Mouse (Mus musculus): ENCODE data around the gene Dazap1.

Dazap1 gene

DNA sequence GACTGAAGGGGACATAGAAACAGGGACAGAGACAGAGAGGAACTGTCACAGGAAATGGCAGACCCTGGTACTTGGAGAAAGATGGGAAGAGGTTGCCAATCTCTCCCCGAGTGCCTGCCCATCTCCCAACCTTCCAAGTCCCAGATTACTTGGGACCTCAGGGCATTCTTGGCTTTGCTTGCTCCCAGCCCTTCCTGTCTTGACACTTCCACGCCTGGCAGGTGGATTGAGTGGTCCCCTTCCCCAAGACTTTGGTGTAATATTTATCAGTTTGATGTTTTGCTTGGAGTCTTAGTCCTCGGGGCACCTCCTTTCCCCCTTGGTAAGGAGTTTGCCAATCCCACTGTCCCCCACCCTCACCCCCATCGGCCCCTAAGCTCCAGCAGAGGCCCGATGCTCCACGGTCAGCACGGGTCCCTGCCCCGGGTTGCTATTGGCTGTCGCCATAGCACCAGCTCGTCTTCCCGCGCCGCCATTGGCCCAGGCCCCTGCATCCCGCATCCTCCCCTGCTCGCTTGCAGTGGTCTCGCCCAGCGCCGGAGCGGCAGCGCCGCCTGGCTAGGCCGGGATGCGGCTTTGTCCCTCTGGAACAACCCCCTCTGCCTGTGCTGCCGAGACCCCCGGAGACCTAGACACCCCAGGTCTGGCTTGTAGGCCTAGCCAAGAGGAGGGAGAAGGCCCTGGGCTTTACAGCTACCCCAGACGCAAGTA, 37.4 kb downstream of the Dazap1 start:
- in situ Hi-C loops (cut with MseI, MboI) = no loop called here

DNA sequence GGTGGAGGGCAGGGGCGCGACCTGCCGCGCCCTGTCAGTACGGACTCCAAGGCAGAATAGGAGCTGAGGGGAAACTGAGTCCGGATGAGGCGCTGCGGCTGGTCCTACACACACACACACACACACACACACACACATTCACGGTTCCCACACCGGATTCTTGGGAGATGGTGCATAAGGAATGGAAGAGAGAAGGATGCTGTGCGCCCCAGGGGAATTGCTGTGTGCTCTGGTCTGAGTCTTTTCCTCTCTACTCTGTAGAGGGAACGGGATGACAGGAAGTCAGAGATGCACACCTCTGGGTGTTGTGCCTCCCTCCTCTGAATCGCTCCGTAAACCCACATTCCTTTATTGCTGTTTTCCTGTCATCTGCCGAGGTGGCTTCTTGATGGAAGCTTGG, 38.0 kb downstream of the Dazap1 start:
- in situ Hi-C loops (cut with MseI, MboI) = no loop called here

DNA sequence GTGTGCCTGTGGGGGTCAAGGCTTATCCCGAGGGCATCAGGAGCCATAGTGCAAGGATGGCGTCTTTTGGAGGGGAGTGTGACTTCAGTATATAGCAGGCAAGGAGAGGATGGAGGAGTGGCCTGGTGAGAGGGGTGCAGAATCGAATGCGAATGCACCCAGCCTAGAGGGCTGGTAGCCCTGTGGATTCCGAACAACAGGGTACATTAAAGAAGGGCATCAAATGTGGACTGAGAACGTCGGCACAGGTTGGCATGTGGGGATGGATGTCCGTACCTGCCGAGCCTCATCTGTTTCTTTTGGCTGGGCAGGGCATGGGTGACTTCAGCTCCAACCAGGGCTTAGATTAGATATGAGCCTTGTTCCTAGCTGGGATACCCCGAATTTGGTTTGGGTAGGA, 38.5 kb downstream of the Dazap1 start:
- in situ Hi-C loops (cut with MseI, MboI) = no loop called here

DNA sequence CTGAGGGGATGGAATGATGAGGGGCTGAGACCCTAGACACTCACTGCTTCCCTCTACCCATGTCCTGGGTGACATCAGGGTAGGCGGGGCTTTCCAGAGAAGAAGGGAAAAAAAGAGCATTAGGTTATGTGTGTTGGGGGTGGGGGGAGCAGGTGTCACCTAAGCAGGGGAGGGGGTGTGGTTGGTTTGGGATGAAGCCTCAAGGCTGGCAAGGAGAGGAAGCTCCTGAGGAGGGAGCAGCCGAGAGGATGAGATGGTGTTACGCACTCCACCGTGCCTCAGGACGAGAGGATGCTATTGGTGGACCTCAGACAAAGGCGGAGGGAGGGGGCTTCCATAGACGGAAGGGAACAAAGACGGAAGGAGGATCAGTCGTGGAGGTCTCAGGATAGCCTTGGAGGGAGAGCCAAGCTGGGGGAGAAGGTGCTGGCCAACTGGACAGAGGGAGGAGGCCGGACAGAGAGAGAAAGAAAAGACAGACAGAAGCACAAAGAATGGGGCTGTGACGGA, 39.4 kb downstream of the Dazap1 start:
- in situ Hi-C loops (cut with MseI, MboI) = no loop called here

DNA sequence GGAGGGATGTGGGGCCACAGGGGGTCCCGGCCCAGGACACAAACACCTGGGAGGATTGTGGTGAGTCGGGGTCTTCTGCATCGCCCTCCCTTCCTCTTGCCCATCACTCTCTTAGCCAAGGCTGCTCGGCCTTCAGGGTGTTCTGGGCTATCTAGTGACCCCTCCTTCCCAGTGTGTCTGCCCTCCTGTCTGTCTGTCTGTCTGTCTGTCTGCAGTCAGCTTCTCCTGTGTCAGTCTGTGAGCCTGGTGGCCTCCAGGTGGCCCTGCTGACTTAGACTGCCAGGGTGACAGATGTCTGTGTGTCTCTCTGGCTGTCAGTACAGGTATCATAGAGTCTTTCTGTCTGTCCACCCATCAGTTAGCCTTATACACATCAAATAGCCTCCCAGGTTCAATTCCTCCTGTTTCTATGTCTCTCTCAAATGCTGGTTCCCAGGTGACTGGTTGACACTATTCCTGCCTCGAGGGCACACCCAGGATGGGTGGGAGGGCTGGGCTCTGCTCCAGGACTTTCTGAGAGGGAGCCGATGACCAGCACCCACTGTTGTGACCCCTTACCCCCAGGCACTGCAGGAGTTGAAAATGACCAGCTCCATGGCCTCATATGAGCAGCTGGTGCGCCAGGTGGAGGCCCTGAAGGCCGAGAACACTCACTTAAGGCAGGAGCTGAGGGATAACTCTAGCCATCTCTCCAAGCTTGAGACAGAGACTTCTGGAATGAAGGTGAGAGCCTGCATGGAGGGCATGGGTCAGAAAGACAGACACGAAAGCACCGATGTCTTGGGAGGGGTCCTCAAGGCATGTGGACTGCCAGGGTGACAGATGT, 40.2 kb downstream of the Dazap1 start:
- in situ Hi-C loops (cut with MseI, MboI) = no loop called here

DNA sequence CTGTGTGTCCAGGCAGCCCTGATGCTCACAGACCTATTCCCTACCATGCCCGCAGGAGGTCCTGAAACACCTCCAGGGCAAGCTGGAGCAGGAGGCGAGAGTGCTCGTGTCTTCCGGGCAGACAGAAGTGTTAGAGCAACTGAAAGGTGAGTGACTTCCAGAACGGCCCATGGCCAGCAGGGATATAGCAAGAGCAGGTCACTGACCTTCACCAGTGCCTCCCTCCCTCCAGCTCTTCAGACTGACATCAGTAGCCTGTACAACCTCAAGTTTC, 40.7 kb downstream of the Dazap1 start:
- in situ Hi-C loops (cut with MseI, MboI) = no loop called here

DNA sequence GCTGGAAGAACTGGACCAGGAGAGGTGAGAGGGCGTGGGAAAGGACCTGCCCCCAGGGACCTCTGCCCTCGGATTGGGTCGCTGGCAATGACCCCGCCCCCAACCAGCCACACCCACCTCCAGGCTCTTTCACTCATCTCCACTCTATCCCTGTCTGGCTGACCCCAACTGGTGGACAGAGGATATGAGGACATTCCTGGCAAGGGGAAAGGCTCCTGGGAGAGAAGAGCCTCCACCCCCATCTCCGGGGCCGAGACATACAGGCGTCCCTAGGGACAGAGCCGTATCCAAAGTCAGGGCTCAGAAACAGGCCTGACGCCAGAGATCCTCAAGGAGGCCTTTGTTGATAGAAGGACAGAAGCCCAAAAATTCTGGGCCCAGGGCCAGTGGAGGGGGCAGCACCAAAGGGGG, 41.2 kb downstream of the Dazap1 start:
- in situ Hi-C loops (cut with MseI, MboI) = no loop called here

DNA sequence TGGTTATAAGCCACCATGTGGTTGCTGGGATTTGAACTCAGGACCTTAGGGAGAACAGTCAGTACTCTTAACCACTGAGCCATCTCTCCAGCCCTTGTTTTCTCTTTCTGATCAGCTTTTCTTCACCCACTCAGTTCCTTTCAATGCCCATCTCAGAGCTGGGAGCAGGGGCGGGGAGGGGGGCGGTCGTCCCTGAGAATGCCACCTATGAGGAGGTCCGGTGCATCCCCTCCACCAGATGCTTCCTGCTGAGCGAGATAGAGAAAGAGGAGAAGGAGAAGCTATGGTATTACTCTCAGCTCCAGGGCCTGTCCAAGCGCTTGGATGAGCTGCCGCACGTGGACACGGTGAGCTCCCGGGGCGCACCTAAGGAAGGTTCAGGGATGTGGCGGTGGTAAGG, 43.2 kb downstream of the Dazap1 start:
- in situ Hi-C loops (cut with MseI, MboI) = no loop called here

DNA sequence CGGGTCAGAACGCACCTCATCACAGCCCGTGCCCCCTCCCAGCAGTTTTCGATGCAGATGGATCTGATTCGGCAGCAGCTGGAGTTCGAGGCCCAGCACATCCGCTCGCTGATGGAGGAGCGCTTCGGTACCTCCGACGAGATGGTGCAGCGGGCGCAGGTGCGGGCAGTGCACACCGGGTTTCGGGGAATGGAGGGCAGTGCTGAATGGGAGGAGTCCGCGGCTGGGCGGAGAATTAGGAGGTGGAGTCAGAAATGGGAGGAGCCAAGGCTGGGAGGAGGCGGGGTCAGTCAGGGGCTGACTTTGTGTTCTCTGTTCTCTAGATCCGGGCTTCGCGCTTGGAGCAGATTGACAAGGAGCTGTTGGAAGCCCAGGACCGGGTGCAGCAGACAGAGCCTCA, 43.6 kb downstream of the Dazap1 start:
- in situ Hi-C loops (cut with MseI, MboI) = no loop called here

DNA sequence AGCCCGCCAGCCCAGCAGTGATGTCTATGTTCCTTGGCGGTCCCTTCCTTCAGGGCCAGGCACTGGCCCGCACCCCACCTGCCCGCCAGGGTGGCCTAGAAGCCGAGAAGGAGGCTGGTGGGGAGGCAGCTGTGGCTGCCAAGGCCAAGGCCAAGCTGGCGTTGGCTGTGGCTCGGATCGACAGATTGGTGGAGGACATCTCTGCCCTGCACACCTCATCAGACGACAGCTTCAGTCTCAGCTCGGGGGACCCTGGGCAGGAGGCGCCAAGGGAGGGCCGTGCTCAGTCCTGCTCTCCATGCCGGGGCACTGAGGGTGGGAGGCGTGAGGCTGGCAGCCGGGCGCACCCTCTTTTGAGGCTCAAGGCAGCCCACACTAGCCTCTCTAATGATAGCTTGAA, 50.3 kb downstream of the Dazap1 start:
- in situ Hi-C loops (cut with MseI, MboI) = no loop called here

DNA sequence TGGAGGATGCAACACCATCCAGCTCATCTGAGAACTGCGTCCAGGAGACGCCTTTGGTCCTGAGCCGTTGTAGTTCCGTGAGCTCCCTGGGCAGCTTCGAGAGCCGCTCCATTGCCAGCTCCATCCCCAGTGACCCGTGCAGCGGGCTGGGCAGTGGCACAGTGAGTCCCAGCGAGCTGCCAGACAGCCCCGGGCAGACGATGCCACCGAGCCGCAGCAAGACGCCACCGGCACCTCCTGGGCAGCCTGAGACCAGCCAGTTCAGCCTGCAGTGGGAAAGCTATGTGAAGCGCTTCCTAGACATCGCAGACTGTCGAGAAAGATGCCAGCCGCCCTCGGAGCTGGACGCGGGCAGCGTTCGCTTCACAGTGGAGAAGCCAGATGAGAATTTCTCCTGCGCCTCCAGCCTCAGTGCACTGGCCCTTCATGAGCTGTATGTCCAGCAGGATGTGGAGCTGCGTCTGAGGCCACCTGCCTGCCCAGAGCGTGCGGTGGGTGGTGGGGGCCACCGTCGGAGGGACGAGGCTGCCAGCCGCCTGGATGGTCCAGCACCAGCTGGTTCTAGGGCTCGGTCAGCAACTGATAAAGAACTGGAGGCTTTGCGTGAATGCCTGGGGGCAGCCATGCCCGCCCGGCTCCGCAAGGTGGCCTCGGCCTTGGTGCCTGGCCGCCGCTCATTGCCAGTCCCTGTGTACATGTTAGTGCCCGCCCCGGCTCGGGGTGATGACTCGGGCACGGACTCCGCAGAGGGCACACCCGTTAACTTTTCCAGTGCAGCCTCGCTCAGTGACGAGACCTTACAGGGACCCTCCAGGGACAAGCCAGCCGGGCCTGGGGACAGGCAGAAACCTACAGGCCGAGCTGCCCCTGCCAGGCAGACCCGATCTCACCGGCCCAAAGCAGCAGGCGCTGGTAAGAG, 51.6 kb downstream of the Dazap1 start:
- in situ Hi-C loops (cut with MseI, MboI) = no loop called here

DNA sequence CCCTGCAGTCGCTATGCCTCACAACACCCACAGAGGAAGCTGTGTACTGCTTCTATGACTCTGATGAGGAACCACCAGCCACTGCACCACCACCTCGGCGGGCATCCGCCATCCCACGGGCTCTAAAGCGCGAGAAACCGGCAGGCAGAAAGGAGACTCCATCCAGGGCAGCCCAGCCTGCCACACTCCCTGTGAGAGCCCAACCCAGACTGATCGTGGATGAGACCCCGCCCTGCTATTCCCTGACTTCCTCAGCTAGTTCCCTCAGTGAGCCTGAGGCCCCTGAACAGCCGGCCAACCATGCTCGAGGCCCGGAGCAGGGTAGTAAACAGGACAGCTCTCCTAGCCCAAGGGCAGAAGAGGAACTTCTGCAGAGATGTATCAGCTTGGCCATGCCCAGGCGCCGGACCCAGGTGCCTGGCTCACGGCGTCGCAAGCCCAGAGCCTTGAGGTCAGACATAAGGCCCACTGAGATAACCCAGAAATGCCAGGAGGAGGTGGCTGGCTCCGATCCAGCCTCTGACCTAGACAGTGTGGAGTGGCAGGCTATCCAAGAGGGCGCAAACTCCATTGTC, 52.4 kb downstream of the Dazap1 start:
- in situ Hi-C loops (cut with MseI, MboI) = no loop called here

DNA sequence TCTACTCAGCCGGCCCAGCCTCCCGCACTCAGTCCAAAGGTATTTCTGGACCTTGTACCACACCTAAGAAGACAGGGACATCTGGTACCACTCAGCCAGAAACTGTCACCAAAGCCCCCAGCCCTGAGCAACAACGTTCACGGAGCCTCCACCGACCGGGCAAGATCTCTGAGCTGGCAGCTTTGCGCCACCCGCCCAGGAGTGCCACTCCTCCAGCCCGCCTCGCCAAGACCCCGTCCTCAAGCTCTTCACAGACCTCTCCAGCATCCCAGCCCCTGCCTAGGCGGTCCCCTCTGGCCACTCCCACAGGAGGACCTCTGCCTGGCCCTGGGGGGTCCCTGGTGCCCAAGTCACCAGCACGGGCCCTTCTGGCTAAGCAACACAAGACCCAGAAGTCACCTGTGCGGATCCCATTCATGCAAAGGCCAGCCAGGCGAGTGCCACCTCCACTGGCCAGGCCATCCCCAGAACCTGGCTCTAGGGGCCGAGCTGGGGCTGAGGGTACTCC, 53.3 kb downstream of the Dazap1 start:
- in situ Hi-C loops (cut with MseI, MboI) = no loop called here

DNA sequence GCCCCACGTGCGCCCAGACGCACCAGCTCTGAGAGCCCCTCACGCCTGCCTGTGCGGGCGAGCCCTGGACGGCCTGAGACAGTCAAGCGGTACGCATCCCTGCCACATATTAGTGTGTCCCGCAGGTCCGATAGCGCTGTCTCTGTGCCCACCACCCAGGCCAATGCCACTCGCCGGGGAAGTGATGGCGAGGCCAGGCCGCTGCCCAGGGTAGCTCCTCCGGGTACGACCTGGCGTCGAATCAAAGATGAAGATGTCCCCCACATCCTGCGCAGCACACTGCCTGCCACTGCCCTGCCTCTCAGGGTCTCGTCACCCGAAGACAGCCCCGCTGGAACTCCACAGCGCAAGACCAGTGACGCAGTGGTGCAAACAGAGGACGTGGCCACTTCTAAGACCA, 54.0 kb downstream of the Dazap1 start:
- in situ Hi-C loops (cut with MseI, MboI) = no loop called here

DNA sequence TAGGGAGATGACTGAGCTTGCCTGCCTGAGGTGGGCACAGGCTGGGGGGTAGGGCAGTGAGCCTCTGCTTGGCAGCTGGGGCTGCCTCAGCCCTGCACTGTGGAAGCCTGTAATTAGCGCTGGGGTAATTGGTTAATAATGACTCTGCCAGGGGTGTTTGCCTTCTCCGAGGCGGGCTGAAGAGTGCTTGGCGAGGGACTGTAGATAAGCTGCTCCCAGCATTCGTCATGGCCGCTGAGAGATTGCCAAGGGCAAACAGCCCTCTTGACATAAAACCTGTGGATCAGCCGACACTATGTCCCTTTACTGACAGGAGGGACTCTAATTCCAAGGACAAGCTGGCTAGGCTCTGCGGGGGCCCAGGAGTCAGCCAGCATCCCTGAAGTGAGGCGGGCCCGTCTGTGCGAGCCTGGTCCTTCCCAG, 55.1 kb downstream of the Dazap1 start:
- in situ Hi-C loops (cut with MseI, MboI) = no loop called here

DNA sequence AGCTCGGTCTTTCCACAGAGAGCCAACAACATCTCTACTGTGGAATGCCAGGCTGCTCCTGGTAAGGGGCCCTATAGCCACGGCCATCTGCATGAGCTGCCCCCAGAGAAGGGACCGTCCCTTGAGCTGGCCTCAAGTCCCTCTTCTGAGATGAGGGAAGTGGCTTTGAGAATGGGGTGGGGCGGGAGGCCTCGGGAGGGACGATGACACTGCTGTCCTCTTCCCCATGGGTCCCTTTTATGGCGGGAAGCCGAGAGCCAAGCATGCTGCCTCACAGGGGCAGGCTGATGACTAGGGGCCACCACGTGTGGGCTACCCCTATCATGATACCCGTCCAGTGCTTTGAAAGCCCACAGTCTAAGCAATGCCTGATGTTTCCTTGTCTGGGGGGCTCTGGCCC, 55.7 kb downstream of the Dazap1 start:
- in situ Hi-C loops (cut with MseI, MboI) = no loop called here

DNA sequence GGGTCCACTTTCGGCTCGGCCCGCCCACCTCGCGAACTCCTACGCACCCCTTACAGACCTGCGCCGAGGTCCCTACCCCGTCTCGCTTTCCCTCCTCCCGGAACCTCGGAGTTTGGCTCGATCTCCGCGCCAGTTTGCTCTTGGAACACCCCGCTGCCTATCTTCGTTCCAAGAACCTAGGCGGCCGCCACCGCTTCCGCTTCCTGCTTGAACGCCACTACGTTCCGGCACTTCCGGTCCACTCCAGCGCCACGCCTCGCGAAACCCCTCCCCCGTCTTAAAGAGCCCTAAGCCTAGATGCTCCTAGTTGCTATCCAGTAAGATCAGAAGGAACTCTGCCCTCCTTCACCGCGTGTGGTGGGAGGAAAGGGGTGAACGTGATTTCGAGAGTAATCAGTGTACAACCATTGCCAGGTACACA, 59.1 kb downstream of the Dazap1 start, which contains the start of gene 2310011J03Rik:
2310011J03Rik (minus strand) TSS at position 198 of the 421 bp plus-strand sequence.
- in situ Hi-C loops (cut with MseI, MboI) = no loop called here

DNA sequence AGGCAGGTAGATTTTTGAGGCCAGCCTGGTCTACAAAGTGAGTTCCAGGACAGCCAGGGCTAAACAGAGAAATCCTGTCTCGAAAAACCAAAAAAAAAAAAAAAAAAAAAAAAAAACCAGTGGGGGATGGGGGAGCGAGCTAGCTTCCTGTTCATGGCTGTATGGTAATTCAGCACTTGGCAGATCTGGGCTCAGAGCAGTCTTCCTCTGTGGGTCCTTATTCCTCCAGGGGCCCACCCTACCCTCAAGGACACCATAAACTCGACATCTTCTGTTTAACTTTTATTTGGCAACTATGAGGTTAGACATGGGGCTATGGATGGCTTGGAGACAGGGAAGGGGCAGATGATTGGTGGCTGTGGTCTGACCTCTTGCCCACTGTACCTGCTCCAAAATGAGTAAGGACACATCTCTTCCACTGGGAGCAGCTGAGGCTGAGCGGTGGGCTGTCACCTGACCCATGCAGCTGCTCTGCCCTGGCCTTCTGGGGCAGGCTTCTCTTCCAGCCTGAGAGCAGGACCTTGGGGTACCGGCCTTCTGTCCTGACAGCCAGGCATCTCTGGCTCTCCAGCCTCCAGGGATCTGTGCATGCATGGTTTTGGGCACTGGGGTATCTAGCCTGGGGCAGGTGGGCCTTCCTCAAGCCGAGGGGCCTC, 59.9 kb downstream of the Dazap1 start:
- in situ Hi-C loops (cut with MseI, MboI) = no loop called here

DNA sequence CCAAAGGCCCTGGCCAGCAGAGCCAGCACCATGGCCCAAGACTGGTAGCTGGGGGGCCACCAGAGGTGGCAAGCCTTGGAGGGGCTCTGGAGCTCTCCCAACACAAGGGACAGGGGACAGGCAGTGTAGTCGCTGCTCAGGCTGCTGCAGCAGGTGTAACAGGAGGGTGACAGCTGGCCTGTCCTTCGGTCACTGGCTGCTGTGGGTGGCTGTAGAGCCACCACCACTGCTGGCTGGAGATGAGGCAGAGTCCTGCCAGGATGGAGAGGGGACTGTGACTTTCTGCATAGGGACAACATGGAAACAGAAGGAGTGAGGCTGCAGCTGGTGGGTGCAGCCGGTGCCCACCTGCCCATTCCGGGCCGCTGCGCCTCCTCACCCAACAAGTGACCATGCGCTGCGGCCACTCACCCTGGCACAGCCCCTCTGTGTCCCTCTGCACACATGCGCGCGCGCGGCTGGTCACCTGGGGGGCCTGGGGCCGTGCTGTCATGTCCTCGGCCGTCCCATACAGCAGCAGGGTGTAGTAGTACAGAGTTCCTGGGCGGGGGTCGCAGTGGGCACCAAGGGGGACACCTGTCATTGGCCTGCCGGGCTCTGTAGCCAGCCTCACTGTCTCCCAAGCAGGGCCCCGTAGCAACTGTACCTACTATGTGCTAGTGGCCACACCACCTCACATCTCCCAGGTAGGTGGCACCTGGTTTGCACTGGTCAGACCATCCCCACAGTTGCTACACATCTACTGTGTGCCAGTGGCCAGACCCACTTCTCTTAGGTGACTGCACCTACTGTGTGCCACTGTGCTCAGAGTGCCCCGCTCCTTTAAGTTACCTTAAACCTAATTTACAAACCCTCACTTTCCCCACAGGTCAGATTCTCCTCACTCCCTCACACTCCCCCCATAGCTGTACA, 60.6 kb downstream of the Dazap1 start:
- in situ Hi-C loops (cut with MseI, MboI) = no loop called here

DNA sequence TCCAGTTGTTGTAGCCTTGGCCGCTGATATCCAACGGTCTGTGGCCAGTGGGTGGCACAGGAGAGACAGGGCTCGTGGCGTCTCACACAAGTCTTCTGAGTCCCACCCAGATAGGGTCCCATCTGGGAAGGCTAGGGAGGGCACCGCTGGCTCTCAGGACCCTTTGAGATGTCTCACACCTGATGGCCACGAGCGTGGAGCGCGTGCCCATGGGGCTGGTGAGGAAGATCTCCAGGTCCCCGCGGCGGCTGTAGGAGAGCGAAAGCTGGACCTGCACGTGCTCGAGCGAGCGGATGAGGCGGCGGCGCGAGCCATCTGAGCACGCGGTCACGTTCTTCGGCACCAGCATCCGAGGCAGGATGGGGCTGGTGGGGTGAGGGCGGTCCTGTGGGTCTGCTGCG, 61.5 kb downstream of the Dazap1 start:
- in situ Hi-C loops (cut with MseI, MboI) = no loop called here

Measured in mouse trophoblast stem cell (cell line).